Mouse (Mus musculus) fibroblast of lung, adult 2 months (primary cell): ENCODE data around the gene Lrguk.

Source experiments
- DNase-seq: peaks from one replicate; pipeline ENCODE4 v3.0.0-alpha.2; 2011; ENCODE audit warnings: low read depth

Lrguk gene

DNA sequence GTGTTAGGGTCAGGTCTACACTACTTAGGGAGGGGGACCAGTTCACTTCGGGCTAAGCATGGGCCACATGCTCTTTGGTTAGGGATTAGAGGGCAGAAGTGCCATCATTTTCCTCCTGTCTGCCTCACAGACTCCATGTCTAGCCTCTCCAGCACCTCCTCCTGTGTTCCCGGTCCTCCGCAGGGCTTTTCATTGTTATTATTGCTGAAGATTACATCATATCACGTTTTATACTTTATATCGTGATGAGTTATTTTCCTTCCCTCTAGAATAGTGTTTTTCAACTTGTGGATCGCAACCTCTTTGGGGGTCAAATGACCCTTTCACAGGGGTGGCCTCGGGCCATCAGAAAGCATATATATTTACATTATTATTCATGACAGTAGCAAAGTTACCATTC is 37.5 kb downstream of the Lrguk start:
- DNase-seq: no peak

DNA sequence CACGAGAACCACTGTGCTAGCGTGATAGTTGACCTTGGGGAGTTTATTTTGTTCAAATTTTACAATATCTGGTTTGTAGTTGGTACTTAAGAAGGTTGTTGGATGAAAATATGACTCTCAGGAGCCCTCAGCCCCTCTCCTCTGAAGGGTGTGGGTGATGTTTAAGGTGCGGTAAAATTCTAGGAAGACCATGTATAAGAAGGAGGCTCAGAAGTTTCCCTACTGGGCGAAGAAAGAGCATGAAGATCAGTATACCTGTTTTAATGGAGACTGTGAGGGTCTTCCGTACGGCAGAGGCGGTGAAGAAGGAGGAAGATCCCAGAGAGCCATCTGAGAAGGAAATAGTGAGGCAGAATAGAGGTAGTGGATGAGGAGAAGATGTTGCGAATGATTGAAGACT is 38.0 kb downstream of the Lrguk start:
- DNase-seq: no peak

DNA sequence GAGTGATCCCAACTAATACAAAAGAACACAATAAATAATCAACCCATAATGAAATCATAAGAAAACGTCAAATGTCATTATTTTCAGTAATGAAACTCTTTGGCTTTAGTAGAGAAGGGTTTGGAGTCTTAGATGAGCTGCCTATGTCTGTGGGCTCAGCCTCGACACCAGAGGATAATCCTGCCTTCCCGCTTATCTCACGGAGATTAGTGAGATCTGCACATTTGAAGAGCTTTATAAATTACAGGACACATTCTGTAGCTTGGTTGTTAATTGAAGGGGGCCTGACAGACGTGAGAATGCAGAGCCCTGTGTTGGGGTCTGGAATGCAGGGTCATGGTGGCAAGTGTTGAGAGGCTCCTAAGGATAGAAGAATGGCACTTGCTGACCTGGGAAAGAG is 42.7 kb downstream of the Lrguk start:
- DNase-seq: no peak

DNA sequence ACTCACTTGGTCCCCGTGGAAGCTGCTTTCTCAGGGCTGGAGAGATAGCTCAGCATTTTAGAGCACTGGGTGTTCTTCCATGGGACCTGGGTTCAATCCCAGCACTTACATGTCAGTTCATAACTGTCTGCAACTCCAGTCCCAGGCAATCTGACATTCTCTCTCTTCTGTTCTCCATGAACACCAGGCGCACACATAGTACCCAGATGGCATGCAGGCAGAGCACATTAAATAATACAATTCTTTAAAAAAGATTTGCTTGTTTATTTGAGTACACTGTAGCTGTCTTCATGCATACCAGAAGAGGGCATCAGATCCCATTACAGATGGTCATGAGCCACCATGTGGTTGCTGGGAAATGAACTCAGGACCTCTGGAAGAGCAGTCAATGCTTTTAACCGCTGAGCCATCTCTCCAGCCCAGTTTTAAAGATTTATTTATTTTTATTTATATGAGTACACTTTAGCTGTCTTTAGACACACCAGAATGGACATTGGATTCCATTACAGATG is 44.7 kb downstream of the Lrguk start:
- DNase-seq: no peak

DNA sequence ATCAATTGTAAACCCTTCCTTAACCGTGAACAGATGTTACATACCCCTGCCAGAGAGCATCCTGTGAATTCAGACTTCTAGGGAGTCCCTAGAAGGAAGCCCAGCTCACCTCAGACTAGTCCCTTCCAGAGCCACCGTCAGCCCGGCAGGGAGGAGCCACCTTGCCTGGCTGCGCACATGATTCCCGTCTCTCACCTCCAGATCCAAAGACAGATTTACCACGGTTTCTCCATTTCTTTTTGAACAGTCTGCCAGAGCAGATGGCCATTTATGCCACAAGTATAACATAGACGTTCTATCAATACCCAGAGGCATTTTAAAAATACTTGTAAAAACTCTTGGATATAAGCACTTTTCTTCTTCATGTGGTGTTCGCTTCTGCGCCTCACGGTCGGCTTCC is 46.3 kb downstream of the Lrguk start:
- no peak for DNase-seq

DNA sequence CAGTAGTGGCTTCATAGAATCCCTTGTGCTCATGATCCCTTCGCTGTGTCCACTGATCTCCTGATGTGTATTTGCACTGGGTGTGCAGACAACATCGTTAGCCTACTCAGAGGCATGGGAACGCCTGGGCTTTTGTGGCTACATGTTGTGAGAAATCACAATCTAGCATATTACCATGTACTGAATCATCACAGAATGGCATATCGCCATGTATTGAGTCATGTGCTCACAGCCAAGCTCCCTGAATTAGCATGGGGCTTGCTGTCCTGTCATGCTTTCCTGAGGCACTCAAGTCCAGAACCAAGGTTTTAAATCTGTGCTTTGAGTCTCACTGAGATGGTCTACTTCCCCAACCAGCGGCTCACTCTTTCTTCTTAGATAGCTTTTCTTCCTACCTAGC is 54.2 kb downstream of the Lrguk start:
- DNase-seq: peak; percentile 78

DNA sequence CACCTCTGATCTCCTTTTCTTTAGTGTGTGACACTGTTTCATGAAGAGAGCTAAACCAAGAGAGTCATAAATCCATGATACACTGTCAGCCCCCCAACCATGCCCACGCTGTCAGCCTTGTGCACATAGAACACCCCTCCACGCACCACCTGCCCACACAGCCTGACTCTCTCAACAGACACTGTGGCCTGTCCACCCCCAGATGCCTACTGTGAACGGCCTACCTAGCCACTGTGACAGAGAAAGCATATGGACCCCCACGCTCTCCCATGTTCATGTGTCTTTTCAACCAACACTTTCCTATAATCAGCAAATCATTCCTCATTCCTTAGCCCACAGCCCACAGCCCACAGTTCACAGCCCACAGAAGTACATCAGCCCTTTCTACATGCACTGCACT is 58.5 kb downstream of the Lrguk start:
- no peak for DNase-seq

DNA sequence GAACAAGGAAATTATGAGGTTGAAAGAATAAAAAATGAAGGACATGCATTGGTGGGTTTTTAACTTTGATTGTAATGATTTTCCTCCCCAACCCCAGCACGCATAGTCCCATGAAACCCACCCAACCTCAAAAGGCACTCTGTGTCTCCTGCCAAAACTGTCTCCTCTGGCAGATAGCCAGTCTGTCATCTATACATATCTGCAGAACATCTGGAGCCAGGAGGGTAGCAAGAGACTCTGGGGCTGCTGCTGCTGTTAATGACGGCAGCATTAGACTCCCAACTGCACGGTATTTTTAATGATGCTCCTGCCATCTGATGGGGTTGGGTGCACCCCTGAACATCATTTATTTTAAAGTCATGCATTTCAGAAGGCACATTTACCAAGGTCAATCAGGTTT is 59.7 kb downstream of the Lrguk start:
- no peak for DNase-seq

DNA sequence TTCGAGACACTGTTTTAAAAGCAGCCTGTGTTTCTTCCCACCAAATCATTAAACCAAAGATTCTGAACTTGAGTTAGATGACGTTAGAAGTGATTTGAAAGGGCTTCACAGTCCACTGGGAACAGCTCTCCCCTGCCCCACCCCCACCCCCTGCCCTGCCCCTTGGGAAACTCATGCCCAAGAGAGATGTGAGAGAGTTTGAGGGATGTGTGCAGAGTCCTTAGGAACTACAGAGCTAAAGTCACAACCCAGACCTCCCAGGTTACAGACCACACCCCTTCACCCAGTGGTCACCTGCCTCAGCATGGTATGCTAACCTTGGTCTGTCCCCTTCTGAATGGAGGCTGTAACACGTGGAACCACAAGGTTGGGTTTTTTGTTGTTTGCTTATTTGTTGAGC is 62.3 kb downstream of the Lrguk start:
- no peak for DNase-seq

DNA sequence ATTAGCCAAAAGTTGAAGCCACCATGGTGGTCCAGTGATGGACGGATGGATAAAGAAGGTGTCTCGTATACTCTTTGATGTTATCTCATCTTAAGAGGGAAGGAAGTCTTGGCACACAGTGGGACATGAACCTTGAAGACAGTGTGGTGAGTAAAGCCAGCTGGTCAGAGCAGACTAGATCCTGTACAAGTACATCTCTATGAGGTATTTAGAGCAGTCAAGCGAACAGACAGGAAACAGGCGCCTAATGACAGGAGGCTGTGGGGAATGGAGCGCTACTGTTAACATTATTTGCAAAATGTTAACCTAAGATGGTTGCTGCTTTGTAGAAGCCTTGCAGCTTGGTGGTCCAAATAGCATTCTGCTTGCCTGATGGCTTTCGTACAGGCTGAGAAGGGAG is 67.0 kb downstream of the Lrguk start:
- no peak for DNase-seq

DNA sequence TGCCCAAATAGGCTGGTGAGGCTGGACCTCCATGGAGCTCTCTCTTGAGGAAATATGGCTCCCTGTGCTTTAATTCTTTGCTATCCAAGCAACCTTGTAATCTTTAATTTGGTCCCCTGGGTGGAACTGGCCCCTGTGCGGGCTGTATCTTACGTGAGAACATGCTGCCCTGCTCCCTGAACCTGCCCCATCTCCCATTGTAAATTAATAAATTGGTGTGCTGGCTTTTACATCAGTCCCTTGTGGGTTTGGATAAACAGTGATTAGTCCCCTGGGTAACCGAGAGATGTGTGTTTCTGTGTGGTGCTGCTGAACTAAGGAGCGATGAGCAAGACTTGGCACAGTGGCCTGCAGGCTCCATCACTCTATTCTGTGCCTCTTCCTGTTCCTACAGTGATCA is 67.7 kb downstream of the Lrguk start:
- DNase-seq: no peak

DNA sequence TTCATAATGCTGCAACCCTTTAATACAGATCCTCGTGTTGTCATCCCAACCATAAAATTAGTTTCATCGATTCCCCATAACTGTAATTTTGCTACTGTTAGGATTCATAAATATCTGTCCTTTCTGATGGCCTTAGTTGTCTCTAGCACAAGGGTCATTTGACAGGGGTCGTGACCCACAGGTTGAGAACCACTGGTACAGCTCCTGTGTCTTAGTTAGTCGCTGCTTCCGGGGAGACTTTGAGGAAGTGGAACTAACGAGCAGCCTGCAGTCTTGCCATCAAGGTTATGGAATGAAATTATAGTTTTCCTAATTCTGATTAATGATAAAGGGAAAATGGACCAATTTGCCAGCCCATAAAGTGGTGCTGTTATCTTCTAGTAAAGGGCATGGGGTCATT is 70.5 kb downstream of the Lrguk start:
- DNase-seq: no peak

DNA sequence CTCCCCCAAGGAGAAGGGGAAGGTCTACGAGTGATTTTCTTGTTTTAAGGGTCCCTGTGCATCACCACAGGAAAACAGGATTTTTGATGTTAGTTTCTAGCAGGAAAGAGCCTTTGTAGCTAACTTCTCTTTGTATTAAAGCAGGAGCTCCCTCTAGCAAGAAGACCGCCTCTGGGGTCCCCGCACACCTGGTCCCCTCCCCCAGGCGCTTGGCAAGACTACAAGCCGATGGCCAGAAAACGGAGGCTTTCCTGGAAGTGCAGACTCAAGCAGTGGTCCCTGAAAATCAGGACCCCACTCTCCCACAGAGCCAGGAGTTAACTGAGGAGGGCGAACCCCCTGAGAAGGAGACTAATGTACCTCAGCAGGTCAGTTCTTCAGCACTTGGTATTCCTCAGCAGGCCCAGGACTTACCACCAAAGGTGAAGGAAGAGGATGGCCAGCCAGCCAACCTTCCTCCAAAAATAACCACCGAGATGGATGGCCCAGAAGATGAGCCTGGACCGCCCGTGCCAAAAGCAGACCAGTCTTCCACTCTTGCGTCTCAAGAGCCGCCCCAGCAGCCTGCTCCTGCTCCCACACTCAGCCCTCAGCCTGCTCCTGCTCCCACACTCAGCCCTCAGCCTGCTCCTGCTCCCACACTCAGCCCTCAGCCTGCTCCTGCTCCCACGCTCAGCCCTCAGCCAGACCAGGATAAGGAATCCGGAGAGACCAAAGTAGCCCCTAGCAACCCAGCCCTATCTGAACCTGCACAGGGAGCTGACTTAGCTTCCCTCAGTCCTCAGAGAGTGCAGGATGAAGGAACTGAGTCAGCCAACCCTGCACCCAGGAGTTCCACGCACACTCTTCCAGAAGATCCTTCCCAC is 72.5 kb downstream of the Lrguk start:
- DNase-seq: no peak

DNA sequence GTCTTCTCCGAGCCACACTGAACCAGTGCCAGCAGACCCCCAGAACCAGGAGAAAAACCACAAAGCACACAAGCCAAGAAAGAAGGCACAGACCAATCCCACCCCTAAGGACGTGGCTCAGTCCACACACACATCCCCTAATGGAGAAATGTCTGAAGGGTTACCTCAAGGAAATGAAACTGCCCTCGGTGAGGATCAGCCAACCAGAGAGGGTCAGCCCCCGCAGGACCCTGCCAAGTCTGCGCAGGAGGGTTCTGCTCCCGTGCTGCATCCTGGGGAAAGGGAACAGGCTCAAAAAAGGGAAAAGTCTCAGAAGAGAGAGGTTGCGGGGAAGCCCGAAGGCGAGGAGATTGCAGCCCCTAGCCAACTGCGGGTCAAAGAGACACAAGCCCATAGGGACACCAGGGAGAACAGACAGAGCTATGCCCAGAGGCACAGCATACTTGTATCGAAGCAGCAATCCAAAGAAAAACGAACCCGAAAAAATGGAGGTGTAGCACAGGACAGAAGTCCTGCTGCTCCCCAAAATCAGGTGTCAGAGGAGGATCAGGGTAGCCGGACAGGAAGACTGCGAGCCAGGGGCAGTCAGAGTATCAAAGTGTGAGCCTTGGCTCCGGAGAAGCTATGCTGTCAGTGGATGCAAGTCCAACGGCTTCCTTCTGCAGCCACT is 74.1 kb downstream of the Lrguk start:
- no peak for DNase-seq

DNA sequence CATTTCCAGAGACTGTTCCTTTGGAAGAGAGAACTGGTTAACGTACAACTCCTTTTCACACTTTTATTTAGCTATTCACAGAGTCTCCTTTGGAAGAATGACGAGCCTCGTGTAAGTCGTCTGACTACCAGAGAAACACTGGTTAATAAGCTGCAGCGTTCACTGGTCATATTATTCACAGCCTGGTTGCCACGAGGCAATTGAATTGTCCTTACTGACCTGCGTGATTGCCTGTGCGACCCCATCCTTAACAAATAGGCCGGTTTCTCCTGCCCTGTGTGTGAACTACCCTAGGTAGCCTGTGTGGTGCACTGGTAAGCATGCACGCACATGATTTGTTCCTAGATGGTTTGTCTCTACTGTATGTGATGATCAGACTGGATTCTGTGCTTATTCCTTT is 81.3 kb downstream of the Lrguk start:
- DNase-seq: no peak

DNA sequence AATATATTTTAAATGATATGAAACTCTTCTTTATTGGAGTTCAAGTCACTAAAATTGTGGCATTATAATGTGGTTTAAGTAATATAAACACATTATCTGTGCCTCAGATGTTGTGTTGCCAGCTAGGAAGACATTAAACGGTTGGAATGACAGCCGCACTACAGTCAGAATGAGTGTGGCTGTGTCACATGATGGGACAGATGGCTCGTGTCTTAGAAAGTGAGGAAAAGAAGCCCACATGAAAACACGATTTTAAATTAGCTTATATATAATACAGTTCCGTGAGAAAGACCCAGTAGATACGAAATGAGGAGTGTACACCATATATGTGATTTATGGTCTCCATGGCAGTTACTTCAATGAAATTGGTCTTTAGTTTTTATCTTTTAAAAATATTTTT is 82.2 kb downstream of the Lrguk start:
- no peak for DNase-seq

DNA sequence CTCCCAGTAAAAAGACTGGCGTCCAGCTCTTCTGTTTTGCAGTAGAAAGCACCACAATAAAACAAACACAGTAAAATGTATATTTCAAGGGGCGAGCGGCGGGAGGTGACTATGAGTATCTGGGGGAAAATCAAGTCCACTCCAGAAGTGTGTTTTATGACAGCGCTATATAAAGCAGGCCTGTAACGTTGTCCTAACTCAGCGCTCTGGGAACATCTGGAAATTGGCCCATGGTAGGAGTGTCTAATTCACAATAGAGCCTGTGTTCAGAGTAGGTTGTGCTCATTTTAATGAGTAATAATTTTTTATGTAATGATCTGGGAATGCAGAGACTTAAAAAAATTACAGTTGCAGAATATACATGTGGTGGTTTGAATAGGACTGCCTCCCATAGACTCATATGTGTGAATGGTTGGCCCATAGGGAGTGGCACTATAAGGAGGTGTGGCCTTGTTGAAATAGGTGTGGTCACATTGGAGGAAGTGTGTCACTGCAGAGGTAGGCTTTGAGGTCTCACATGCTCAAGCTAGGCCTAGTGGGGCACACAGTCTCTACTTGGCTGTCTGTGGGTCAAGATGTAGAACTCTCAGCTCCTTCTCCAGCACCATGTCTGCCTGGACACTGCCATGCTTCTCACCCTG is 87.7 kb downstream of the Lrguk start:
- no peak for DNase-seq

DNA sequence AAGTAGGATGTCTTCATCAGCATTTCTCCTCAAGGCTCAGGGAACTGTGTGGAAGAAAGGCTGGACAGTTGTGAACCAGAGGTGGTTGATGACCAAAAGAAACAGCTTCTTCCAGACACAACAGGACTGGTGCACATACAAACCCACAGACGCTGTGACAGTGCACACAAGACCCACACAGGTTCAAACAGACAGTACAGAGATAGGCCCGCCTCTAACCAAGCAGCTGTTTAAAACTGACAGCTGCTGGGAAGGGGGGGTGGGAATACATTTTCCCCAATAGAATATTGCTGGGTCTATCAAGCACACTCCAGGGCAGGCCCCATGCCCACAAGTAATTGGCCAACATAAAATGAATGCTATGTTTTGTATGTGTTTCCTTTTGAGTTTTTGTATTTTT is 95.2 kb downstream of the Lrguk start:
- DNase-seq: no peak

DNA sequence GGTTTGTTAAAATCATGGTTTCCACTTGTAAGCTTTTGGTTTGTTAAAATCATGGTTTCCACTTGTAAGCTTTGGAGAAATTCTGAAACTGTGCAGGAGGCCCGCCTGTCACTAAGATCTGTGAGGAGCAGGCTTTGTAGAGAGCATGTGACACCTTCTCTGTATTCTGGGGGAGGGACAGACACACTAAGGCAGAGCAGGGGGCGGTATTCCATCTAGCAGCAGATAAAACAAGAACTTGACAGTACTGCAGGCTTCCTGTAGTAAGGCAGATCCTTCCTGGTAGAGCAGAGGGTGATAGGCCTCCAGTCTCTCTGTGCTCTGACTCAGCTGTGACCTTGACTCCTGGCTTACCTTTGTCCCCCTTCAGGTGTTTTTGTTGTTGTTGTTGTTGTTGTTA is 100.0 kb downstream of the Lrguk start:
- DNase-seq: no peak

DNA sequence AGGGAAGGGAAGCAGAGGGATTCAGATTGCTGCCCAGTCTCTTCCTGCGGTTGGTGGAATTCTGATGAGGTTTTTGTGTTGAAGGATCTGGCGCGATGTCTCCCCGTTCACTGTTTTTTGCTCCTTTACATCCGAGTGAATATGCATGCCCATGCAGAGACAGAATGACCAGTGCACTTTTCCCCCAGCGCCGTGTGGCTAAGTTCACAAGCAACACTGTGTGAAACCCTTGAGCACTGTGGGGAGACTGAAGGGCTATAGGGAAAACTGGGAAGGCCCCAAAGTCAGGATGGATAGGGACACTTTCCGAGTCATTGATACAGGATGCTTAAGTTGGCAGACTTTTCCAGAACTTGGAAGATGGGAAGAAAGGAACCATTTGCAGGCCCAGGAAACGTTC is 103.1 kb downstream of the Lrguk start:
- DNase-seq: no peak

DNA sequence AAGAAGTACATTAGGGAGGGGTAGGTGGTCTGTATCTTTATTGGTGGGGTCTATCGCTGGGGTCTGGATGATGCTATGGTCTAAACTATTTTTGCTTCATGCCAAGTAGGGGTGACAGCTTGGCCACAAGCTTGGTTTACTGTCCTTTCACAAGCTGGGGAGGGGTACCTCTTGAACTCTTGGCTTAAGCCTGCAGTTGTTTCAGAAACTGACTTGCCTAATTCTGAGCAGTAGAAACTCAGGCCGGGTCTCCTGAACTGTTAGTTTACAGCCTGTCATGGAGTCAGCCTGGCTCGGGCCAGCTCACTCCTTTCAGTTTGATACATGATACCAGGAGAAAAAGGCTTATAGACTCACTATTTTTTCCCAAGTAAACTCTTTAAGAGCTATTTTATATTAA is 109.1 kb downstream of the Lrguk start:
- DNase-seq: no peak

DNA sequence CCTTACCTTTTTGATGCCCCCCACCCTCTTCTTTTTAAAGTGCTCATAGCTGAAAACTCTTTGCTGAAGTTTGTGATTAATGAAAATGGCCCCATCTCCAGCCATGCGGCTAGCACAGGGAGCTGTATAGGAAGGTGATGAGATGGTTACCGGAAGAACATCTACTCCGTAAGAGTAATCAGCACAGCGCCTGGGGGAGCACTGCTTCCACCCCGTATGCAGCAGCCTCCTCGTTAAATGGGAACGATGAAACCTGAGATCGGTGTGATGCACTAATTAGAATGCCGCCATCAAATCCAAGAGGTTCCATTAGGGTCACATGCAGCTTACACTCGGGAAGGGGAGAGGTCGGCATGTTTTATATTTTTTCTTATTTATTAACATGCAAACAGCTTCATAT is 113.7 kb downstream of the Lrguk start:
- DNase-seq: no peak

DNA sequence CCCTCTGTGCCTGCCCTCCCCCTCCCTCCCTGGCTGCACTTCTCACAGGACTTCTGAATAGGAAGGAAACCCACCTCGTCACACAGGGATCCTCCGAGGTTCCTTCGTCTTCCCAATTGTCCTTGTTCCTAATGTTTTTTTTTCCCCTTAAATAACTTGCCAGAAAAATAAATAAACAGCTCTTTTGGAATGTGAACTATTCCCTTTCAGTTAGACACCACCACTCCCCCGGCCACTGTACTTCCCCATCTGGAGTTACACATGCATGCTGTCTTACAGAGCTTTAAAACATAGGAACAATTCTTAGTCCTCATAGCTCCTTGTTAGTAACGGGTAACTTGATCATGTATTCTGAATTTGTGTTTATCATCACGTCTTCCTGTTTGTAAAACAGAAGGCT is 116.8 kb downstream of the Lrguk start:
- no peak for DNase-seq
